In genomic region chr1:179238639-179239038, GRCm38 (mm10) we compare ENCODE assay signal across 22 mouse cellular contexts.
"Had no signal": no experiment of that assay in that cellular context is flagged by ENCODE, and none has a peak within 500 bp of the region (broad histone marks: within the 10 kb centered on the region; RNA-seq: fewer than 3 reads in every experiment).

No protein-coding gene starts in this region.

- H3K36me3 ChIP-seq: limb, embryonic 10.5 days; limb, embryonic 12.5 days; limb, embryonic 13.5 days; limb, embryonic 15.5 days; liver, embryonic 12.5 days; liver, embryonic 13.5 days; liver, embryonic 15.5 days; lung, embryonic 15.5 days; midbrain, embryonic 10.5 days; midbrain, embryonic 12.5 days; midbrain, embryonic 13.5 days; midbrain, embryonic 15.5 days; neural tube, embryonic 12.5 days had no signal

- H3K4me1 ChIP-seq: limb, embryonic 13.5 days; limb, embryonic 15.5 days; liver, embryonic 12.5 days; liver, embryonic 13.5 days; liver, embryonic 15.5 days; midbrain, embryonic 10.5 days; midbrain, embryonic 12.5 days; midbrain, embryonic 13.5 days; midbrain, embryonic 15.5 days; neural tube, embryonic 12.5 days had no signal

- DNase-seq: liver, embryonic 13.5 days; liver, postnatal 0 days; lung, adult 18-20 months; lung, adult 2 months had no signal

- H3K4me3 ChIP-seq: left cerebral cortex, adult 2 months; limb, embryonic 10.5 days; limb, embryonic 12.5 days; limb, embryonic 13.5 days; limb, embryonic 15.5 days; liver, embryonic 12.5 days; liver, embryonic 13.5 days; liver, embryonic 15.5 days; lung, embryonic 15.5 days; midbrain, embryonic 10.5 days; midbrain, embryonic 12.5 days; midbrain, embryonic 13.5 days; midbrain, embryonic 15.5 days; neural tube, embryonic 12.5 days had no signal

- H3K4me2 ChIP-seq: limb, embryonic 12.5 days; limb, embryonic 13.5 days; limb, embryonic 15.5 days; liver, embryonic 11.5 days; liver, embryonic 12.5 days; liver, embryonic 13.5 days; liver, embryonic 15.5 days; lung, embryonic 14.5 days; lung, embryonic 15.5 days; midbrain, embryonic 11.5 days; midbrain, embryonic 12.5 days; midbrain, embryonic 13.5 days; midbrain, embryonic 15.5 days; neural tube, embryonic 12.5 days had no signal

- ATAC-seq: liver, embryonic 12.5 days; liver, postnatal 0 days; lung, postnatal 0 days; midbrain, embryonic 13.5 days; midbrain, embryonic 15.5 days; midbrain, embryonic 16.5 days had no signal

- H3K27me3 ChIP-seq: limb, embryonic 12.5 days; limb, embryonic 13.5 days; limb, embryonic 15.5 days; liver, embryonic 12.5 days; liver, embryonic 13.5 days; liver, embryonic 15.5 days; lung, embryonic 15.5 days; midbrain, embryonic 12.5 days; midbrain, embryonic 13.5 days; midbrain, embryonic 15.5 days; neural tube, embryonic 12.5 days had no signal

- H3K9me3 ChIP-seq: limb, embryonic 10.5 days; limb, embryonic 12.5 days; limb, embryonic 13.5 days; limb, embryonic 15.5 days; liver, embryonic 12.5 days; liver, embryonic 13.5 days; liver, embryonic 15.5 days; lung, embryonic 15.5 days; midbrain, embryonic 10.5 days; midbrain, embryonic 12.5 days; midbrain, embryonic 13.5 days; midbrain, embryonic 15.5 days; neural tube, embryonic 12.5 days had no signal
